Comparison of ENCODE assay signal across 9 mouse cellular contexts in the genomic region with DNA sequence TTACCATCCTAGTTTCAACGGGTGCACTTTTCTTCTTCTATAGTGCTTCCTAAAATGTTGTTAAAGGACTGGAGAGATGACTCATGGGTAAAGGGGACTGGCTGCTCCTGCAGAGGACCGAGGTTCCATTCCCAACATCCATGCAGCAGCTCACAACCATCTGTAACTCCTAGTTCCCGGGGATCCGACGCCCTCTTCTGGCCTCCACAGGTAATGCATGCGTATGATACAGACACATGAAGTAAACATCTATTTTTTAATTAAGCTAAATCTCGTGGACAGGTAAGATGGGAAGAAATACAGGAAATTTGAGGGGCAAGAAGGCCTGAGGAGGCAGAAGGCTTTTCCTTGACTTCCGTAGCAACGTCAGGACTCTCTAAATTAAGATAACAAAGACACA. TPM values are rescaled to one million over a fixed set of nuclear protein-coding genes. Genes with fewer than 3 reads are reported as not detected.
DNase-seq lines count a peak whose midpoint lies in the region; ATAC-seq lines count a peak whose summit lies in the region.
"Had no signal": no experiment of that assay in that cellular context is flagged by ENCODE, and none has a peak within 500 bp of the region (broad histone marks: within the 10 kb centered on the region; RNA-seq: fewer than 3 reads in every experiment).

No protein-coding gene starts in this region.

- H3K4me3 ChIP-seq in erythroblast, embryonic 14.5 days (replicated peaks): peak overlapping the region; percentile 60

- peaks cover 45% of the 10 kb centered on the region for H3K4me1 ChIP-seq in erythroblast, embryonic 14.5 days (ENCODE audit: control insufficient read depth)

- H3K9me3 ChIP-seq in erythroblast, embryonic 14.5 days (ENCODE audit: control insufficient read depth, low read length): peaks cover 2% of the 10 kb centered on the region
- H3K9me3 ChIP-seq: midbrain, embryonic 12.5 days had no signal

- H3K27me3 ChIP-seq in erythroblast, embryonic 14.5 days (ENCODE audit: control insufficient read depth): peaks cover 11% of the 10 kb centered on the region

- H3K36me3 ChIP-seq in erythroblast, embryonic 14.5 days (ENCODE audit: control insufficient read depth): peaks cover 2% of the 10 kb centered on the region; the same call in 1 of the 2 replicates
- H3K36me3 ChIP-seq: midbrain, embryonic 12.5 days had no signal

- DNase-seq in cerebellum, adult 11 months: peak; percentile 26
- peak; percentile 27 for DNase-seq in CD4-positive helper T cell, adult 2 months (ENCODE audit: low read depth, low spot score)
- peak; percentile 27 for DNase-seq in lung, postnatal 14 days
- peak; percentile 76 for DNase-seq in thymus, postnatal 36 days
- DNase-seq in right cerebral cortex, postnatal 36 days (ENCODE audit: low spot score in 2 of 2): no peak
- DNase-seq in frontal cortex, postnatal 25 days (ENCODE audit: low spot score in 2 of 2): no peak

- ATAC-seq in cerebellum, adult (ENCODE audit: insufficient number of reproducible peaks, low FRiP score, low TSS enrichment): no peak

RNA-seq across cellular contexts. Expression of a gene that starts 29.2 kb away (rescaled TPM):
- polyA plus RNA-seq in erythroblast, embryonic 14.5 days (2012): 1.0 and 1.2 TPM in 2 replicates

RNA-seq across cellular contexts. Expression of a gene that starts 36.6 kb away (rescaled TPM):
- polyA plus RNA-seq in erythroblast, embryonic 14.5 days (2012): 0.36 and 0.93 TPM in 2 replicates

Comparison
In these comparisons a context has a peak if more than half of its experiments do, and no peak if none do; other contexts are left out.
1. DNase-seq: peak in cerebellum, adult 11 months (single experiment), CD4-positive helper T cell, adult 2 months (single experiment), lung, postnatal 14 days (single experiment) and thymus, postnatal 36 days (2 of 2); none in right cerebral cortex, postnatal 36 days (0 of 2) and frontal cortex, postnatal 25 days (0 of 2).